Mouse (Mus musculus) adrenal gland (tissue): Measurements from ENCODE around the gene Adora3.

Experiments used
- intact Hi-C: fragments of 180-260 bp; cut with DNase I; formaldehyde crosslinking; loops from one replicate; pipeline ENCODE4 v1.15.1; 2025

Gene Adora3

DNA sequence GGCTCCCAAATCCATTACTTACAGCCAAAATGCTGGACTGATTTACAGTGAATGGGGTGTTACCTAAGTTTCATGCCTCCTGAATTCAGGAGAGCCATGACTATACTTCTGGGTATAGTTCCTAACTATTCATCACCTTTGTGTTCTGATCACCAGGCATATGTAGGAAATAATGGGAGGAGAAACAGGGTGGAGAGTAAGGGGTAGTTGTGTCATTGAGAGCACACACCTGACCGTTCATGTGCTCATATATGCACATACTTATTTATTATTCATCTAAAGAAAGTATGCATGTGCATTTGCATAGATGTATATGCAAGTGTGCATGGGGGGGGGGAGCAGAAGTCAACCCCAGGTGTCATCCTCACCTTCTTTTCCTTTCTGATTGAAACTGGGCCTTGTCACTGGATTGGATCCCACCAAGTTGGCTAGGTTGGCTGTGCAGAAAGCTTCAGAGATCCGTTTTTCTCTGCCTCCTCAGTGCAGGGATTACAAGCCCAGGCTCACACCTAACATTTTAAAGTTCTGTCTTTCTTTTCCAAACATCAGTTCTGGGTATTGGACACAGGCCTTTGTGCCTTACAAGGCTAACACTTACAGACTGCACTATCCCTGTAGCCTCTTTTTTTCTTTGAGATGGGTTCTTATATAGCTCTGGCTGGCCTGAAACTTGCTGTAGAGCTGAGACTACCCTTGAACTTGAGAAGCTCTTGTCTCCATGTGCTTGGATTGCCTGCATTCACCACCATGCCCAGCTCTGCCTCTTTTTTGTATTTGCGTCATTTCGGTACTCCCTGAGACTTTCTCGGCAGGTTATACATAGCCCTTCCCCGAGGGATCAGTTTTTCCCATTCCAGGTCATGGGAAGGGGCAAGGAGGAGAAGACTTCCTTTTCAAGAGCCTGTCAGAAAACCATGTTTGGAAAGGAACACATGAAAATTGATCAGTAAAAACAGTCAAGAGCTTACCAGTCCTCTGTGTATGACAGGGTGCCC, 3.1 kb downstream of the Adora3 start:
- intact Hi-C loops = loop anchor here (5.0 kb wide), 1 partner anchor 61 kb away; no protein-coding TSS in a partner anchor

DNA sequence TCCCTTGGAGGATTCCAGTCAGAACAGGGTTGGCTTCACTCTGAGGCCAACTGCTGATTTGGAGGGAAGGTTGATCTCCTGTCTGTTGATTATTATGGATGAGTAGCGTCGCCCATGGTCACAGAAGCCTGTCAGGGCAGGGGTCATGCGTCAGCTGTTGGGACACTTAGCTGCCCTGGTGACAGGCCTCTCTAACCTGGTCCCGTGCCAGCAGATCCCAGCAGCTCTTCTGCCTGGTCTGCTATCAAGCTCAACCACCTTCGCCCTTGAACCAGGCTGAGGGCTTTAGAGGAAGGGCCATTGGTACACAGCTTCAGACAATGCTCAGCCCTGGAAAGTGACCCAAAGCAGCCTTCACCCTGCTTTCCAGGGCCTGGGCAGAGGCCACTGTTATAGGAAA, 5.4 kb downstream of the Adora3 start:
- intact Hi-C loops = no loop called here

GRCm38 (mm10) chr3:105877252-105877803, 6.7 kb downstream of the Adora3 start:
- intact Hi-C loops = no loop called here

DNA sequence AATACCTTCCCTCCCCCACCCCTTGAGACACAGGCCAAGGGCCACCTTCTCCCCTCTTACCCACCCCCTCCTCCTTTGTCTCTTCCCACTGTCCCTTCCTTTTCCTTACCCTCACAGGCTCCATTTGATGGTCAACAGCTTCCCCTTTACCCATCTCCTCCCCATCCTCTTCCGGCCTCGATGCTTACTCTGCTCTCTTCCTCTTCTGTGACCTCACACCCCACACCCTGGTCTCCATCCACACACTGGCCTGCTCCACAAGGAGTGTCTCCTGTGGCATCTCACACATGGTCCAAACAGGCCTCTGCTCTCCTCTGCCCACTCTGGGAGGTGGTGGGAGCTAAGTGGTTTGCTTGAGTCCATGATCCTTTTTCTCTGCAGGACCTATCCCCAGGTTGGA, 7.3 kb downstream of the Adora3 start:
- intact Hi-C loops = no loop called here

- intact Hi-C loops = no loop called here
These were observed 8.1 kb downstream of the Adora3 start for GRCm38 (mm10) chr3:105878751-105879150.

DNA sequence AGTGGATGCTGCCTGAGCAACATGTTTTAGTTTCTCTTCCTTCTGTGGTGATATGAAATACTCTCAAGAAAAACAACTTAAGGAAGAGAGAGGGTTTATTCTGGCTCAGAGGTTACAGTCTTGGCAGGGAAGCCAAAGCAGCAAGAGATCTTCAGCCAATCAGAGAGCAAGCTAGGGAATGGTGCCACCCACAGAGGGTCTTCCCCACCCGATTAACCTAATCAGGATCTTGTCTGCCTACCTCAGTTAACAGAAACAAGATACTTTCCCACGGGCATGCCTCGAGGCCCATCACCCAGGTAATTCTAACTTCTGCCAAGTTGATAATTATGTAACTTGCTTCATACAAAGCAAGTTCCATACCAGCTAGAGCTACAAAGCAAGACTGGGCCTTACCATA, 9.8 kb downstream of the Adora3 start:
- intact Hi-C loops = no loop called here

DNA sequence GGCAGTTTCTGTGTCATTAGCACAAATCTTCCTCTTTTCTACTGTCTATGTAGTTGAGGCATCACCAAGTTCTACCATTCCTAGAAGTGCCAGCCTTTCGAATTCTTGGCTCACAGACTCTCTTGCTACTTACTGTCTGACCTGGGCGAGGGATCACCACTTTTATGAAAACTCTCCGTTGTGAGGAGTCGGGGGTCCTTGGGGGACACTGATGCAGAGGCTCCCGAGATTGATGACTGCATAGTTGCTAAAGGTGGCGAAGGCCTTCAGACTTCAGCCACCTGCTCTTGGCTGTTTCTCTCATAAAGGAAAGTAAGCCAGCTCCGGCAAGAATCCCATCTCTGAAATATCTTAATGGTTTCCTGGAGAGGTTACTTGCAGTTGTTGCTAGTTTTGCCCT, 11.4 kb downstream of the Adora3 start:
- intact Hi-C loops = no loop called here

- intact Hi-C loops = no loop called here
These were observed 12.5 kb downstream of the Adora3 start for GRCm38 (mm10) chr3:105883111-105883510.

DNA sequence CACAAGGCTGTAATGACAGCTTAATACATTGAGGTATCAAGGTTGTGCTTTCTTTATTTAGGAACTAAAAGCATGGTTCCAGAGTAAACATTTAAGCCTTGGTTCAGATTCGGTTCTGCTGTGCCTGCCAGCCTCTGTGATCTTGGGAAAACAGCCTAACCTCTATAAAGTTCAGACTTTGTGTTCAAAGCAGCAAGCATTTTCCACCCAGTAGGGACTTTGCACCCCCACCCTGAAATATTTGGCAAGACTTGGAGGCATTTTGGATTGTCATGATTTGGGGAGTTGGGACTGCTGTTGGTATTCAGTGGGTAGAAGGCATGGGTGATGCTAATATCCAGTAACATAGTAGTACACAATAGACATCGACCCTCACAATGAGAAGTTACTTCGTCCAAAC, 18.3 kb downstream of the Adora3 start:
- intact Hi-C loops = no loop called here

DNA sequence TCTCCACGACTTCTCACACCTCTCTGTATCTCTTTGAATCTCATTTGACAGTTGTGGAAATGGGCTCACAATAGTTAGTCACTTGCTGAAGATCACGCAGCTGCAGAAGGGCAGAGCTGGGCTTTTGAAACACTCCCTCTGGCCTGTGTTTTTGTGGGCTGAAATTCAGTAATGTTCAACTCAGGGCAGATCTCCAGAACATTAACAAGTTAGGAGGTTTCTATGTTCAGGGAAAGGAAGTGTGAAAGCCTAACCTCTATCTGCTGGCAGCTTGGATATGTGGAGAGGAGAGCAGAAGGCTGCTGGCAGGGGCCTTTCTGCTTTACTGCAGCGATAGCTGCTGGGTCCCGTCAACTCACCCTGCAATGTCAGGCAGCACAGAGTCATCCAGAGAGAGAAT, 19.6 kb downstream of the Adora3 start:
- intact Hi-C loops = loop anchor here (5.0 kb wide), 1 partner anchor 88 kb away; the partner anchor contains the start of gene Rap1a

DNA sequence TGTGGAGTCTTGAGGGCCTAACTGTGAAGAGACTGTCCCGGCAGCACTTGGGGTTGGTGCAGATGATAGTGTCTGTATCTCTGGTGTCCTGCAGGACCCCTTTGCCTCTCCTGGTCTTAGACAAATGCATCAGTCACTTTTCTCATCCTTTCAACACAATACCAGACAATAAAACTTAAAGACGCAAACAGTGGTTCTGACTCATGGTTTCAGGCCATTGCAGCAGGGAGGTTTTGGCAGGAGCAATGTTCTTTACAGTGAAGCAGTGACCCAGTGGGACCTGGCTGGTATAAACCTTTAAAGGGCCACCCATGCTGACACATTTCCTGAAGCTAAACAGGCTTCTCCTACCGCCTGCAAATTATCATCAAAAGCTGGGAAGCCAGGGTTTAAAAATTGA, 20.5 kb downstream of the Adora3 start:
- intact Hi-C loops = loop anchor here (5.0 kb wide), 1 partner anchor 89 kb away; the partner anchor contains the start of gene Rap1a

DNA sequence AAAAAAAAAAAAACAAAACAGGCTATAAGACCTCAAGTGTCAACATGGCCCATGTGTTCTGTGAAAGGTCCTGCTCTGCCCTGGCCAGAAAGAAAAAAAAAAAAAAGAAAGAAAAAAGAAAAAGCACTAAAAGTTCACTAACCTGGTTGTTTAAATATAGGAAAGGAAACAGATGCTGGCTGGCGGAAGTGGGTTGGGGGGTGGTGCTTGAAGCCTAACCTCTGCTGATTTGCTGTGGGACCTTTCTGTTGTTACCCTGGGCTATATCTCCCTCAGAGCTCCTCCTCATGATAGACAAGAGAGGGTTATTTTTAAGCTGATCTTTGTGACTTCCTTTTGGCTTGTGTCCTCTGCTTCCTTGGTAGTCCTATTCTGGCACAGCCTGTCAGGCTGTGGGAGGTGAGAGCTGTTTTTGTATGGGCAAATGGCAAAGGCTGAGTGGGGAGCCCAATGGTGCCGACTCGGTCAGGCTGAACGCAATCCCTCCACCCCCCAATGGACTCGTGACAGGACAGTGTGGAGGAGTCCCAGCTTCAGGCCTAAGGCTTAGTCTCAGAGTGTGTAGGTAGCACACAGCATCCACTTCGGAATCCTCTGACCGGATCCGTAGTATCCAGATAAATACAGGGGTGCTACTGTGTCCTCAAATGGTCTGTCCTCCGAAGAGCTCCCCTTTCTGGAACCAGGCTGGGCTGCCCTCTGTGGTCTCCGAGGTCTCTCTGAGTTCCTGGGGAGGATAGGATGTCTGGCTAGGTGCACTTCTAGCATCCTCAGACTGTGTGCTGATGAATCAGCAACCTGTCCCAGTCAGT, 21.3 kb downstream of the Adora3 start:
- intact Hi-C loops = loop anchor here (5.0 kb wide), 1 partner anchor 90 kb away; the partner anchor contains the start of gene Rap1a

DNA sequence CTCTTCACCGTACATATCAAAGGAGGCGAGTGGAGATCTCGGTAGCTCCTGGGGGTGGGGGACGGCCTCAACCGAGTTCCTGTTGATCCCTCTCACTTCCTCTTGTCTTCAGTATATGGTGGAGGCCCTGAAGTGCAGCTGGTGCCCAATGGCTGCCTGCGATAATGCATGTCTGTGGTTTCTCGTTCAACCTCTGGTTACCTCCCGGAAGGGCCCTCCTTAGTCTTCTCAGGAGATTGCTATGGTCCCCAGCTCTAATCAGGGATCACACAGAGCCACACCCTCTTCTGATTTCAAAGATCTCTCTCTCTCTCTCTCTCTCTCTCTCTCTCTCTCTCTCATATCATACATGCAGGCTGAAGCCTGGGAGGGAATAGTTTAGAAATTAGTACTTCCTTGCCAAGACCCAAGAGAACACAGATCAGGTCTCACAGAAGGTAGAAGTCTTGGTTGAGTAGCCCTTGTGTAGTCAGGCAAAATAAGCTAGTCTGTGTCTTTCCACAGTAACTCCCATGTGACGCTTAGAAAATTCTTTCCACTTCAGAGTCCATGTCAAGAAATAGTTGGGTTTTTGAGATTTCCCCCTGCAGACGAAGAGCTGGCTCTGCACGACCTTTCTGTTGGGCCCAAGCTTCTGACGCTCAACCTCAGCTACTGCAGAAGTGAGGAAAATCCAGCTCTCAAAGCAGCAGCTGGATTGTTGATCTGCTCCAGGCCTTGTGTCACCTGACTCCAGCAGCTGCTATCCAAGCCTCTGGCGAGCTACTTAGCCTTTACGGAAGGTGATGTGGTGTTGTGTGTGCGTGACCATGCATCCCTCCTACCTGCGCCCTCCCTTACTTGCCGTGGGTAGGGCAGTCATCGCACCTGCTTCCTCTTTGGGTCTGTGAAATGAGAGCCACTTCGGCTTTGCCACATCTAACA, 22.2 kb downstream of the Adora3 start:
- intact Hi-C loops = loop anchor here (5.0 kb wide), 1 partner anchor 91 kb away; the partner anchor contains the start of gene Rap1a

DNA sequence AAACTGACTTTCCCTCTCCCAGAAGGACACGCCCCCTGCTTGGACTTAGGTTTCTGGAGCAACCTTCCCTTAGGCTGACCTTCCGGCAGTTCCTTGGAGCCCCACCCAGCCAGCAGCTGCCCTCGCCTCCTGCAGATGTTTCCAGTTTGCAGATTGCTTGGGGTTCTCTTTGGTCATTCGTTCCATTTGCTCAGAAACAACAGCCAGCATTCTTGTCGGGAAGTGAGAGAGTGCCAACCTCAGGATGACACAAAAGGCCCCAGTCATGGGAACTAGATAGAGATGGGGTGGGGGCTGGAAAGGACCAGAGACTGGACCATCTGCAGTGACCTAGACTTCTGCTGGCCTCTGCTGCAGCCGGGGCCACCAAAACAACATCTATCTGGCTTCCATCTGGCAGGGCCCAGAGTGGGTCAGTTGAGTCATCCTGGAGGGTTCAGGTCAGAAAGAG, 23.3 kb downstream of the Adora3 start:
- intact Hi-C loops = loop anchor here (5.0 kb wide), 1 partner anchor 92 kb away; the partner anchor contains the start of gene Rap1a

GRCm38 (mm10) chr3:105894601-105895592, 24.2 kb downstream of the Adora3 start:
- intact Hi-C loops = loop anchor here (5.0 kb wide), 4 partner anchors 93 to 208 kb away; partner anchors contain the start of genes Ddx20 and Rap1a

DNA sequence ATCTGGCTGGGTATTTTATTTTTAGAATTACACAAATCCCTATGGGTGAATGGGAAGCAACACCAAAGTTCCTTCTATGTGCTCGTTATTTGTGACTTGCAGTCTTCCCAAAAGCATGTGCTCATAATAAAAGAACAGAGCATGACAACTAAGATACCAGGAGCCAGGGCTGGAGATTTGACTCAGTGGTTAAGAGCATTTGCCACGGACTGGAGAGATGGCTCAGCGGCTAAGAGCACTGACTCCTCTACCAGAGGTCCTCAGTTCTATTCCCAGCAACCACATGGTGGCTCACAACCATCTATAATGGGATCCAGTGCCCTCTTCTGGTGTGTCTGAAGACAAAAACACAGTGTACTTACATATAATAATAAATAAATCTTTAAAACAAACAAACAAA, 26.2 kb downstream of the Adora3 start:
- intact Hi-C loops = loop anchor here (5.0 kb wide), 3 partner anchors 125 to 210 kb away; partner anchors contain the start of gene Ddx20

- intact Hi-C loops = loop anchor here (5.0 kb wide), 3 partner anchors 126 to 211 kb away; partner anchors contain the start of gene Ddx20
These were observed 27.7 kb downstream of the Adora3 start for GRCm38 (mm10) chr3:105898325-105898724.

DNA sequence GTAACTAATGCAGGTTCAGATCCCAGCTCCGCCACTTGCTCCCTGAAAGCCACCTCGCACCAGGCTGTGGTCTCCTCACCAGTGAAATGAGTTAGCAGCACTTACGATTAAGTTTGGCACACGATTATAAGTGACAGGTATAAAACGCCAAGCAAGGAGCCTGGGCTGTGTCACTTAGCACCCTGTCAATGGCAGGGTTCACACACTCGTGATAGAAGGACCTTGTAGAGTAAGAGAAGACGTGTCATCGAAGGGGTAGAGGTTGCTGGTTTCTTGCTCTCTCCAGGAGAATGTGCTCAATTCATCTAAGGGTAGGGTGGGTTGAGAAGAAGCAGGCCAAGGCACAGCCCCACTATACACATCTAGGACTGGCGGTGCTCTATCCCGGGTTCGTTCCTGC, 28.2 kb downstream of the Adora3 start:
- intact Hi-C loops = loop anchor here (1.0 to 5.0 kb wide), 4 partner anchors 127 to 225 kb away; partner anchors contain the start of gene Ddx20
